Mouse (Mus musculus) MEL (cell line): Measurements from ENCODE around the gene Txndc5.

Experiments
- CTCF ChIP-seq, 3 experiments: IDR thresholded peaks in 2 of 3; conservative IDR thresholded peaks in 1 of 3; 2 replicates each; pipeline ENCODE4 v1.5.1; 2011 to 2012; ENCODE audit warnings: low read length in 3 of 3, low read depth in 2 of 3, mild to moderate bottlenecking in 2 of 3, improper control_type of control experiment in 1 of 3, inconsistent platforms in 1 of 3, mixed read lengths in 1 of 3, moderate library complexity in 1 of 3; ENCODE audit not compliant: control insufficient read depth in 1 of 3, insufficient read depth in 1 of 3, poor library complexity in 1 of 3, severe bottlenecking in 1 of 3
- MAX ChIP-seq: IDR thresholded peaks from 2 replicates; pipeline ENCODE4 v1.6.1; 2011; ENCODE audit warnings: low read length, improper control_type of control experiment
- POLR2A ChIP-seq, 2 experiments: IDR thresholded peaks; 2 replicates each; pipeline ENCODE4 v1.6.1; 2011 to 2012; ENCODE audit warnings: low read length in 2 of 2, mild to moderate bottlenecking in 2 of 2, control low read depth in 1 of 2, improper control_type of control experiment in 1 of 2, low read depth in 1 of 2, moderate library complexity in 1 of 2; ENCODE audit not compliant: control insufficient read depth in 1 of 2, insufficient read depth in 1 of 2, poor library complexity in 1 of 2
- TAL1 ChIP-seq: IDR thresholded peaks from 2 replicates; pipeline ENCODE4 v1.6.1; 2012; ENCODE audit warnings: mild to moderate bottlenecking, inconsistent platforms, low read length, moderate library complexity, mixed read lengths
- ZC3H11A ChIP-seq: IDR thresholded peaks from 2 replicates; pipeline ENCODE4 v1.6.1; 2012; ENCODE audit warnings: low read depth, mild to moderate bottlenecking, inconsistent platforms, low read length, improper control_type of control experiment

- no peak for TF ChIP-seq ZC3H11A
- no peak for TF ChIP-seq MAX
- TF ChIP-seq CTCF (IDR thresholded peaks at IDR 0.05 in 2 of 3, conservative IDR thresholded peaks at IDR 0.05 in 1 of 3; ENCODE audit: control insufficient read depth in 1 of 3, insufficient read depth in 1 of 3, low read depth in 2 of 3, low read length in 3 of 3, poor library complexity in 1 of 3, severe bottlenecking in 1 of 3) = no peak
- no peak for TF ChIP-seq TAL1
- TF ChIP-seq POLR2A (IDR thresholded peaks at IDR 0.05; ENCODE audit: control insufficient read depth in 1 of 2, insufficient read depth in 1 of 2, low read depth in 1 of 2, low read length in 2 of 2, poor library complexity in 1 of 2) = no peak
Observed at GRCm38 (mm10) chr13:38527041-38527796, 1.4 kb downstream of the Txndc5 start.
